Mouse (Mus musculus) heart, adult 11 months (tissue): ENCODE measurements around the gene Robo4.

Experiments
- DNase-seq: peaks from one replicate; pipeline ENCODE4 v3.0.0; 2022

The Robo4 gene

DNA sequence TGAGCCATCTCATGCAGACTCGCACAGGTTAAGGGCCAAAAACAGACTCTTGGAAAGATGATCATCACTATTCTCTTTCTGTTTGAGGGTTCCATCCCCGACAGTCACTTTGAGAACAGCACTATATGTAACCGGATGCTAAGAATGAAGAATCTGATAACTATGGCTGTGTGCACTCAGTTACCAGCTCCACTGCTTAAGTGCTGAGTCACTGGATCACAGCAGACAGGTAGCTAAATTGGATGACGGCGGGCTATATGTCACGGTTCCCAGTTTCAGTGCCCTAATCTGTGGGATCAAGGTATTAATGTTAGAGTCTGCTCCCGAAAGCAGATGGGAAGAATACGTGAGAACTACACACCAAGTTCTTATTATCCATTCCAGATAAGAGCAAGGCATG, 54.2 kb downstream of the Robo4 start:
- DNase-seq: no peak

GRCm38 (mm10) chr9:37456481-37456910, 54.8 kb downstream of the Robo4 start:
- DNase-seq: peak; percentile 81

DNA sequence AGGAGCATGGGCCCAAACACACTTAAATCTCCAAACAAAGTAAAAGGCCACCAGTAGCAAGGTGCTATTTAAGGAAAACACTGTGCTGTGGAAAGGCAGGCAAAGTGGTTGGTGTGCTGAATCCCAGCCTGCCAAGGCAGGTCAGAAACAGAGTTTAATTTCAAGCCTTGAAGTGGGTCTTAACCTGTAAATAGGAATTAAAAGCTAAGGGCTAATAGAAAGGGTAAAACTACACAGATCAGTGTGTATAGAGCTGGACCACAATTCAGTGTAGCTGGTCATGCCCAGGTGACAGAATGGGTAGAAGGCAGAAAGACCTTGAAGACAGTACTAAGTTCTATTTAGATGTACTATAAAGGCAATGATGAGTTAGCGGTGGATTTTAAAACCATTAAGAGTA, 55.5 kb downstream of the Robo4 start:
- peak; percentile 22 for DNase-seq

GRCm38 (mm10) chr9:37459665-37460042, 58.0 kb downstream of the Robo4 start:
- peak; percentile 36 for DNase-seq

DNA sequence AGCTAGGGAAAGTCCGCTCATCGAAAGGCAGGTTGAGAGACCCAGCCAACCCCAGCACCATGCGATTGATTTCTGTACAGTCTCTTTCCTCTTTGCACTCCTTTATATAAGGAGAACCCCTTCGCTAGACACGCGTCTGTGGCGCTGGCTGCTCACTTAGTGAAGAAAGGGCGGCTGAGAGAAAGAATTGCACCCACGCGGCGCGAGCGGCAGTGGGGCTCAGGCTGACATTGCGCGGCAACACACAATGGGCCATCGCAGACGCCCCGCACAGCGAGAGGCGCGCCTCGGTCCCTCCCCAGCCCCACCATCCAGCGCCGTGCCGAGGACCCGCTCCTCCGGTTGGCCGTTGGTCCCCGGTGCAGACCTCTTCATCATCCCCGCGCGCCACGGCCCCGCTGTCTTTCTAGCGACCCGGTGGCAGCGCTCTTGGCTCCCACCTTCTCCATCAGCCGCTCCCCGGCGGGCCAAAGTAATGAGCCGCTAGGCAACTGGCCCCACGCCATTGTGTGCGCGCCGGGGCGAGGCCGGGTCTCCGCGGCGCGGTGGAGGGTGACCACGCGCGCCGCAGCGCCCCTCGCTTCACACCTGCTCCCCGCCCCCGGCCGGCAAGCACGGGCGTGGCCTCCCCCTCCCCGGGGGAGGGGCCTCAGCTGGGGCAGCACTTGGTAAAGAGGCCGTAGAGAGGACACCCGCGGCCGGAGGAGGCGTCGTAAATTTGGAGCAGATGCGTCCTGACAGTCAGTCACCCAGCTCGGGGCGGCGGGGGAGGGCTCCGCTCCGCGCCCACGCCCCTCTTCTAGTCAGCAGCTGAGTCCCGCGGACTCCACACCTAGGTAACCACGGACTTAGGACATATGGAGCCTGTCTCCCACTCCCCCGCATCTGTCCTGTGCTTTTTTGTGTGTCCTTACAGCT, 58.6 kb downstream of the Robo4 start:
- peak; percentile 88 for DNase-seq

DNA sequence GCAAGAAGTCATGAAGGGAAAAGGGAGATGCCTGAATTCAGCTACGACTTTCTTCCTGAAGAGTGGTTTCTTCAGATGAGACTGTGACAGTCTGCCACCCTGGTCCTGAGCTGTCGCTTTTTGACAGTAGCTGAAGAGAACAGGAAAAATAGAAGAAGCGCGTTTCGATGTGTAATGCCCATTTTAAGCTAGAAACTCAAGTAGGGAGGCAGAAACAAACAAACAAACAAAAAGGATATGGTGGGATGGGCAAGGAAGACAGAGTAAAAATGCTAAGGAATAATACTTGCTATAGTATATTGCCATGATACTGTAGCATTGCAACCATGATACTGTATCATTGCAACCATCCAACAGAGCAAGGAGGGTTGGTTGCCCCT, 59.3 kb downstream of the Robo4 start:
- no peak for DNase-seq

GRCm38 (mm10) chr9:37461571-37461970, 59.9 kb downstream of the Robo4 start:
- peak; percentile 79 for DNase-seq

DNA sequence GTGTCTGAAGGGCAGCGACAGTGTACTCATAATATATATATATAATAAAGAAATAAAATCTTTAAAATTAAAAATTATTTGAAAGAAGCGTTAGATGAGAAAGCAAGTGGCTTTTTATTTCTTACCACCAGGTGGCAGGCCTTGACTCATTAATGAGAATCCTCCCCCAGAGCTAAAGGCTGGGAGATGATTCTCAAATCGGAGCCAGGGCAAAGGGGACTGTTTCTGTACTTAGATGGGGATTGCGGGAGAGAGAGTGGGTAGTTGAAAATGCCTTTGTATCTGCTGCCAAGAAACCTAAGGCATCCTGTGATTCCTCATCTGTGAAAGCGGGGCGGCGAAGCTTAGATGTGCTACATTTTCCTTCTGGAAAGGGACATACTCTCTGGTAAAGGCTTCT, 61.1 kb downstream of the Robo4 start:
- peak; percentile 81 for DNase-seq
